In the genomic region with DNA sequence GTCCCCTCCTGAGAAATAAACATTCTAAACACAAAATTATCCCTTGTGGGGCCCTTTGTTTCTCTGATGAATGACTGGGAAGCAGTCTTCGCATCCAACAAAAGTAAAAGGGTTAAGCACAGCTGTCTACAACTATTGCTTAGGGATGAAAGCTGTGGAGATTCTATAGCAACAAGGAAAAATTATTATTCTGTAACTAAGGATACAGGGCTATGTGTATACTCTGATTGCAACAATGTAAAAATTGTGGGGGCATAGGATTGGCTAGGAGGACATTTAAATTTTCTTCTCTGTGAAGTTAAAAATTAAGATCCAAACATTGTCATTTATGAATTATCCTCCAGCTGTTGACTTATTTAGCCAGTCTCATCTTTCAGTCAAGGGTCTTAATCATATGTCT, we compare ENCODE assay signal across 8 mouse cellular contexts.
DNase-seq lines count a peak whose midpoint lies in the region; ATAC-seq lines count a peak whose summit lies in the region.

No protein-coding gene starts in this region.

- ATAC-seq in heart, embryonic 16.5 days (replicated peaks; ENCODE audit: extremely low read depth, insufficient read depth, low FRiP score): no peak
- ATAC-seq in embryonic facial prominence, embryonic 14.5 days (ENCODE audit: low read depth): peak; percentile 19; the same call in 1 of the 2 replicates
- ATAC-seq in intestine, embryonic 14.5 days (replicated peaks; ENCODE audit: low FRiP score, low TSS enrichment, low read depth): no peak
- peak; percentile 55; the same call in 1 of the 2 replicates for ATAC-seq in midbrain, embryonic 15.5 days (replicated peaks)

- peak overlapping the region; percentile 64 for H3K27ac ChIP-seq in heart, embryonic 16.5 days (ENCODE audit: low read length)
- H3K27ac ChIP-seq in embryonic facial prominence, embryonic 14.5 days (replicated peaks; ENCODE audit: low read depth, low read length): peak overlapping the region; percentile 86
- H3K27ac ChIP-seq in intestine, embryonic 14.5 days (ENCODE audit: low read depth): peak overlapping the region; percentile 70
- peak overlapping the region; percentile 81; the same call in 1 of the 2 replicates for H3K27ac ChIP-seq in midbrain, embryonic 15.5 days

- H3K4me2 ChIP-seq in heart, embryonic 16.5 days (ENCODE audit: low read depth, low read length): peak overlapping the region; percentile 55
- peak overlapping the region; percentile 50 for H3K4me2 ChIP-seq in embryonic facial prominence, embryonic 14.5 days (ENCODE audit: low read depth, low read length)
- peak overlapping the region; percentile 47; the same call in 1 of the 2 replicates for H3K4me2 ChIP-seq in intestine, embryonic 14.5 days (ENCODE audit: low read length)
- H3K4me2 ChIP-seq in midbrain, embryonic 15.5 days: peak overlapping the region; percentile 45; the same call in 1 of the 2 replicates

- H3K4me1 ChIP-seq in heart, embryonic 16.5 days (ENCODE audit: control insufficient read depth, insufficient read depth, low read length): no peaks in the 10 kb centered on the region
- no peaks in the 10 kb centered on the region for H3K4me1 ChIP-seq in embryonic facial prominence, embryonic 14.5 days (ENCODE audit: control insufficient read depth, insufficient read depth, low read length)
- H3K4me1 ChIP-seq in intestine, embryonic 14.5 days (replicated peaks; ENCODE audit: control insufficient read depth, insufficient read depth, low read length): no peaks in the 10 kb centered on the region
- no peaks in the 10 kb centered on the region; the same call in 1 of the 2 replicates for H3K4me1 ChIP-seq in midbrain, embryonic 15.5 days

- WGBS in heart, embryonic 16.5 days: 60% methylated on average over 1 of the region's 1 CpGs
- 32% methylated on average over 1 of the region's 1 CpGs for WGBS in embryonic facial prominence, embryonic 14.5 days
- WGBS in intestine, embryonic 14.5 days: 61% methylated on average over 1 of the region's 1 CpGs
- WGBS in midbrain, embryonic 15.5 days: 20% methylated on average over 1 of the region's 1 CpGs

- intact Hi-C loops in heart, postnatal 10 days (cut with DNase I): loop anchor here (1.0 to 10.0 kb wide), 5 partner anchors 144 to 444 kb away; a partner anchor contains a TSS

- H3K36me3 ChIP-seq in heart, embryonic 16.5 days (ENCODE audit: control insufficient read depth, insufficient read depth): no peaks in the 10 kb centered on the region
- H3K36me3 ChIP-seq in embryonic facial prominence, embryonic 14.5 days (ENCODE audit: control insufficient read depth, insufficient read depth, low read length): no peaks in the 10 kb centered on the region
- H3K36me3 ChIP-seq in intestine, embryonic 14.5 days (ENCODE audit: control insufficient read depth, insufficient read depth, low read length): no peaks in the 10 kb centered on the region
- H3K36me3 ChIP-seq in midbrain, embryonic 15.5 days (replicated peaks): no peaks in the 10 kb centered on the region

- no peak for DNase-seq in heart, postnatal 10 days
- no peak for DNase-seq in embryonic facial prominence, embryonic 14.5 days (ENCODE audit: low spot score)
- no peak for DNase-seq in intestine, embryonic 14.5 days (ENCODE audit: low spot score)
- no peak for DNase-seq in cerebellum, adult 18-20 months
- DNase-seq in yolk sac, embryonic 10.5 days (ENCODE audit: low spot score): no peak
- no peak for DNase-seq in spleen, adult 18-20 months

- H3K27me3 ChIP-seq in heart, embryonic 16.5 days (ENCODE audit: control insufficient read depth, insufficient read depth, low read length): no peaks in the 10 kb centered on the region
- 0 out of 2 replicates have a peak, but pooled peaks cover 4% of the 10 kb centered on the region for H3K27me3 ChIP-seq in embryonic facial prominence, embryonic 14.5 days (replicated peaks; ENCODE audit: control insufficient read depth, insufficient read depth, low read length)
- H3K27me3 ChIP-seq in intestine, embryonic 14.5 days (replicated peaks; ENCODE audit: control insufficient read depth, insufficient read depth, low read length): no peaks in the 10 kb centered on the region
- no peaks in the 10 kb centered on the region; the same call in 1 of the 2 replicates for H3K27me3 ChIP-seq in midbrain, embryonic 15.5 days (replicated peaks)

- H3K9me3 ChIP-seq in heart, embryonic 16.5 days (replicated peaks; ENCODE audit: control insufficient read depth, low read length): no peaks in the 10 kb centered on the region
- H3K9me3 ChIP-seq in embryonic facial prominence, embryonic 14.5 days (ENCODE audit: control insufficient read depth, low read length): no peaks in the 10 kb centered on the region
- no peaks in the 10 kb centered on the region for H3K9me3 ChIP-seq in intestine, embryonic 14.5 days (ENCODE audit: control insufficient read depth, low read length)
- H3K9me3 ChIP-seq in midbrain, embryonic 15.5 days: no peaks in the 10 kb centered on the region

- peak overlapping the region; percentile 18; the same call in 1 of the 2 replicates for H3K4me3 ChIP-seq in heart, embryonic 16.5 days (ENCODE audit: low read length)
- H3K4me3 ChIP-seq in embryonic facial prominence, embryonic 14.5 days (ENCODE audit: low read depth, low read length): no peak overlapping the region
- no peak overlapping the region for H3K4me3 ChIP-seq in intestine, embryonic 14.5 days (ENCODE audit: low read depth, low read length)
- peak overlapping the region; percentile 33 for H3K4me3 ChIP-seq in midbrain, embryonic 15.5 days

- no peak overlapping the region for H3K9ac ChIP-seq in heart, embryonic 16.5 days (ENCODE audit: low read length)
- peak overlapping the region; percentile 43; the same call in 1 of the 2 replicates for H3K9ac ChIP-seq in embryonic facial prominence, embryonic 14.5 days (ENCODE audit: low read depth, low read length)
- H3K9ac ChIP-seq in intestine, embryonic 14.5 days (ENCODE audit: low read length): no peak overlapping the region
- H3K9ac ChIP-seq in midbrain, embryonic 15.5 days: no peak overlapping the region

Comparison
In these comparisons a context has a peak if more than half of its experiments do, and no peak if none do; other contexts are left out.
1. ATAC-seq: peak in embryonic facial prominence, embryonic 14.5 days (single experiment) and midbrain, embryonic 15.5 days (single experiment); none in heart, embryonic 16.5 days (single experiment) and intestine, embryonic 14.5 days (single experiment).
2. H3K4me3 ChIP-seq: peak in heart, embryonic 16.5 days (single experiment) and midbrain, embryonic 15.5 days (single experiment); none in embryonic facial prominence, embryonic 14.5 days (single experiment) and intestine, embryonic 14.5 days (single experiment).
3. Peak in every context shown above with its lines, with median percentiles within 50 percentile points of each other: H3K27ac ChIP-seq and H3K4me2 ChIP-seq.